Mouse (Mus musculus): Measurements from ENCODE around the gene Gm43517. TPM values are rescaled to one million over a fixed set of nuclear protein-coding genes. Genes with fewer than 3 reads are reported as not detected.

Gene Gm43517
- not detected in 2 replicates for polyA plus RNA-seq (2015; fragmentation: Nextera tagmentation; extraction: Ambion mirVana)

GRCm38 (mm10) chr12:49384876-49385630 lies at the start of gene Gm43517:
Gm43517 (plus strand) TSS chr12:49385174.
- WGBS, result under 1% methylated on average over 74 of the region's 75 CpGs
- H3K9ac ChIP-seq, result no peak within 1 kb of the TSS
- peak within 1 kb of the TSS; percentile 25; the same call in 1 of the 2 replicates for H3K4me3 ChIP-seq
- H3K4me2 ChIP-seq, result peak within 1 kb of the TSS; percentile 38
- no peak within 1 kb of the TSS for H3K27ac ChIP-seq
- peaks cover 10% of the 10 kb centered on the region; the same call in 1 of the 2 replicates for H3K4me1 ChIP-seq (replicated peaks)
- peaks cover 77% of the 10 kb centered on the region for H3K27me3 ChIP-seq
- no peaks in the 10 kb centered on the region for H3K36me3 ChIP-seq
- ATAC-seq (ENCODE audit: low FRiP score), result no peak; the same call in 1 of the 2 replicates
- H3K9me3 ChIP-seq, result no peaks in the 10 kb centered on the region; the same call in 1 of the 2 replicates

GRCm38 (mm10) chr12:49349697-49350096 lies 35.3 kb upstream of the Gm43517 start:
- Histone ChIP-seq H3K9ac (no peak overlapping the region), H3K27ac (no peak overlapping the region), H3K36me3 (no peaks in the 10 kb centered on the region), H3K9me3 (no peaks in the 10 kb centered on the region), H3K27me3 (no peaks in the 10 kb centered on the region), H3K4me1 (replicated peaks) (no peaks in the 10 kb centered on the region), H3K4me3 (no peak overlapping the region), H3K4me2 (no peak overlapping the region)
- no peak for ATAC-seq (ENCODE audit: low FRiP score)
- WGBS, result 91% methylated on average over 10 of the region's 10 CpGs

- Histone ChIP-seq H3K27ac (no peak overlapping the region), H3K4me3 (no peak overlapping the region), H3K36me3 (no peaks in the 10 kb centered on the region), H3K27me3 (peaks cover 46% of the 10 kb centered on the region), H3K9ac (no peak overlapping the region), H3K4me1 (replicated peaks) (peaks cover under 1% of the 10 kb centered on the region; the same call in 1 of the 2 replicates), H3K9me3 (no peaks in the 10 kb centered on the region), H3K4me2 (no peak overlapping the region)
- 50% methylated on average over 1 of the region's 1 CpGs for WGBS
- ATAC-seq (ENCODE audit: low FRiP score), result no peak
Measured at GRCm38 (mm10) chr12:49368931-49369330, 16.0 kb upstream of the Gm43517 start.

DNA sequence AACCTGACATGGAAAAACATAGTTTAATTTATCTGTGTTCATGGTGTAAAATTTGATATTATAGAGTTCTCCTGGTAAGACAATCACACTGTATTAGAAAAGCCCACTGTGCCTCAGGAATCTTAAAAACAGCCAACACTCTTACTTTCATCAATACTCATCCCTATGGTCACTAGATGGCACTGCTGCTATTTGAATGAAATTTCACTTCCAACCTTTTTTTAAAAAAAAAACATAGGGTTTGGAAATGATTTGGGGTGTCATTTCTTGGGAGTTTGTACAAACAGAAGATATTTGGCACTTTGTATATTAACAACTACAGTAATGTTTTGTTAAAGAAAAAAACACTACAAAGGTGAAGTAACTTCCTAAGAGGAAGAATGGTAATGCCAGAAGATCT lies 12.8 kb upstream of the Gm43517 start:
- Histone ChIP-seq H3K27me3 (peaks cover 76% of the 10 kb centered on the region), H3K4me2 (no peak overlapping the region)
- ATAC-seq (ENCODE audit: low FRiP score), result no peak

GRCm38 (mm10) chr12:49373176-49373575 lies 11.8 kb upstream of the Gm43517 start:
- H3K36me3 ChIP-seq, result no peaks in the 10 kb centered on the region
- H3K4me1 ChIP-seq (replicated peaks), result peaks cover 8% of the 10 kb centered on the region; the same call in 1 of the 2 replicates
- no peak overlapping the region for H3K4me2 ChIP-seq
- 5% methylated on average over 5 of the region's 5 CpGs for WGBS
- no peaks in the 10 kb centered on the region for H3K9me3 ChIP-seq
- no peak overlapping the region for H3K4me3 ChIP-seq
- peaks cover 86% of the 10 kb centered on the region for H3K27me3 ChIP-seq
- H3K9ac ChIP-seq, result no peak overlapping the region
- H3K27ac ChIP-seq, result no peak overlapping the region
- no peak for ATAC-seq (ENCODE audit: low FRiP score)

More for the DNA sequence above, 12.8 kb upstream of the Gm43517 start:
- H3K36me3 ChIP-seq, result no peaks in the 10 kb centered on the region
- no peak overlapping the region for H3K4me3 ChIP-seq
- no peaks in the 10 kb centered on the region for H3K9me3 ChIP-seq
- peaks cover 8% of the 10 kb centered on the region; the same call in 1 of the 2 replicates for H3K4me1 ChIP-seq (replicated peaks)
- no peak overlapping the region for H3K27ac ChIP-seq
- no peak overlapping the region for H3K9ac ChIP-seq

- H3K9me3 ChIP-seq, result no peaks in the 10 kb centered on the region
- peaks cover 8% of the 10 kb centered on the region; the same call in 1 of the 2 replicates for H3K4me1 ChIP-seq (replicated peaks)
- peaks cover 94% of the 10 kb centered on the region for H3K27me3 ChIP-seq
- H3K36me3 ChIP-seq, result no peaks in the 10 kb centered on the region
- peak overlapping the region; percentile 4; the same call in 1 of the 2 replicates for H3K4me3 ChIP-seq
- H3K9ac ChIP-seq, result no peak overlapping the region
- peak overlapping the region; percentile 34 for H3K4me2 ChIP-seq
- no peak overlapping the region for H3K27ac ChIP-seq
- WGBS, result 2% methylated on average over 24 of the region's 24 CpGs
- ATAC-seq (ENCODE audit: low FRiP score), result no peak
Measured at GRCm38 (mm10) chr12:49373821-49374605, 11.0 kb upstream of the Gm43517 start.

DNA sequence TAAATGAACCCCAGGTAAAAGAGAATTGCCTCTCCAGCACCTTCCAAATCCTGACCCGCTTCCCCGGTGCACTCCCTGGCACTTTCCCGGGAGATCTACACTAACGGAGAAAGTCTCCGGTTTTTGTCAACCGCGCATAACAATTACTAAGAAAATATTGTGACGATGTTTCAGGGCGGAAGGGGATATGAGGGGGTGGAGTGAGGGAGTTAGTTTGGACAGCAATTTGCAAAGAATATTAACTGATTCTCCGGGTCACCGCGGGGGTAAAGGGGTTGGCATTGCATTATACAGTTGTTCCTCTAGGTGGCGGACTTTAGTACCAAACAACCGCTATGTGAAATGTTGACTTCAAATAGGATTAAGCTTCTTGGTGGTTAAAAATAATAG lies 10.4 kb upstream of the Gm43517 start:
- H3K4me3 ChIP-seq, result peak overlapping the region; percentile 4; the same call in 1 of the 2 replicates
- ATAC-seq (ENCODE audit: low FRiP score), result no peak

GRCm38 (mm10) chr12:49375427-49376317 lies 9.3 kb upstream of the Gm43517 start:
- Histone ChIP-seq H3K27ac (no peak overlapping the region), H3K4me1 (replicated peaks) (peaks cover 8% of the 10 kb centered on the region; the same call in 1 of the 2 replicates), H3K4me3 (no peak overlapping the region), H3K27me3 (peaks cover 95% of the 10 kb centered on the region), H3K36me3 (no peaks in the 10 kb centered on the region), H3K4me2 (no peak overlapping the region), H3K9ac (no peak overlapping the region), H3K9me3 (no peaks in the 10 kb centered on the region)
- ATAC-seq (ENCODE audit: low FRiP score), result no peak
- 4% methylated on average over 15 of the region's 15 CpGs for WGBS

More for the DNA sequence above, 10.4 kb upstream of the Gm43517 start:
- Histone ChIP-seq H3K9me3 (no peaks in the 10 kb centered on the region), H3K4me2 (peak overlapping the region; percentile 34), H3K27me3 (peaks cover 94% of the 10 kb centered on the region), H3K36me3 (no peaks in the 10 kb centered on the region), H3K9ac (no peak overlapping the region), H3K4me1 (replicated peaks) (peaks cover 8% of the 10 kb centered on the region; the same call in 1 of the 2 replicates), H3K27ac (no peak overlapping the region)
- WGBS, result under 1% methylated on average over 14 of the region's 14 CpGs

GRCm38 (mm10) chr12:49376318-49376992 lies 8.5 kb upstream of the Gm43517 start:
- Histone ChIP-seq H3K9me3 (no peaks in the 10 kb centered on the region), H3K9ac (no peak overlapping the region), H3K36me3 (no peaks in the 10 kb centered on the region), H3K27me3 (peaks cover 93% of the 10 kb centered on the region), H3K4me1 (replicated peaks) (peaks cover 8% of the 10 kb centered on the region; the same call in 1 of the 2 replicates), H3K4me2 (no peak overlapping the region), H3K4me3 (no peak overlapping the region), H3K27ac (no peak overlapping the region)
- under 1% methylated on average over 19 of the region's 19 CpGs for WGBS
- no peak for ATAC-seq (ENCODE audit: low FRiP score)

DNA sequence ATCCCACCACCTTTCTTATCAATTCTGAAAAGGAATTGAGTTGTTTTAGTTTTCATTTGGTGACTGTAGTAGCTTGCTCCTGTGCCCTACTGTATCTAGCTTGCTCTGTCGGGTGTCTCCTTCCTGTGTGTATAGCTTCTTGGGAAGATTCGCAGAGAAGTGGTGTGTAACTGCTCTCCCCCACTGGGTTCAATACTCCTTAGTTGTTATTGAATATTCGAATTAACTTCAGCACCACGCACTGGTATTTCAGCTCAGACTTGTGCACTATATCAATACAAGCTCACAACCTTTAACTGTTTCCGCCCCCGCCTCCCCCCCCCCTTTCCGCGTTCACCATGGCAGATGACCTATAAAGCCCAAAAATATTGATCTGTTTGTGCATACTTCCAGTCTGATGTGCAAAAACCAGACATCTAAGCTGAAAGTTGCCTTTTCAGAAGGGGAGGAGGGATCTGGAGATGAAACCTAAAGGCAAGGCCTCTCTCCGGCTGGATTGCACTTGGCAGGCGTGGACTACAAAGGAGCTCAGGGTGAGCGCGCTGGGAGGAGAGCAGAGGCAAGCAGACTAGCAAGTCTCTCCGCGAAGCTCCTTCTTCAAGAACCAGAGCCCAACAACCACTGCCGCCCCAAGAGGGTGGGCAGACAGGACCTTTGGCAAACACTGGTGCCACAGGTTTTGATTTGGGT lies 7.5 kb upstream of the Gm43517 start:
- WGBS, result under 1% methylated on average over 15 of the region's 15 CpGs
- ATAC-seq (ENCODE audit: low FRiP score), result no peak; the same call in 1 of the 2 replicates
- Histone ChIP-seq H3K4me1 (replicated peaks) (peaks cover 8% of the 10 kb centered on the region; the same call in 1 of the 2 replicates), H3K27me3 (peaks cover 96% of the 10 kb centered on the region), H3K9ac (no peak overlapping the region), H3K27ac (no peak overlapping the region), H3K4me3 (no peak overlapping the region), H3K36me3 (no peaks in the 10 kb centered on the region), H3K4me2 (no peak overlapping the region), H3K9me3 (no peaks in the 10 kb centered on the region)

DNA sequence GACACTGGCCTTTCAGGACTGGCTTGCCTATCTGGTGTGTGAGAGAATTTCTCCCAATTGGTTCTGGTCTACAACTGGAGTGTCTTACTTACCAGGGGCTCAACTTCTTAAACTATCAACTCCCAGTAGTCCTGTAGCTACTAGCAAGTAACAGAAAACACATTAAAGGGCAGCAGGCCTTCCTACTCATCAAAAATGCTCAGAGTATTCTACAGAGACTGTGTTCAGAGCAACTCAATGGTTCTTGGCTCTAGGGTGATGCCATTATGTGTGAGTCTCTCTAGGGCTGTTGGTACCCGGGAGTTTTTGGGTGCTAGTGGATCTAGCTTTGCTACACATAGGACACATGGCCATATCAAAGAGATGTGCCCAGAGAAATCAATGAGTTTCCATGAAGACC lies 6.1 kb upstream of the Gm43517 start:
- Histone ChIP-seq H3K27ac (no peak overlapping the region), H3K4me2 (no peak overlapping the region), H3K4me3 (no peak overlapping the region), H3K27me3 (peaks cover 96% of the 10 kb centered on the region), H3K9ac (no peak overlapping the region), H3K36me3 (no peaks in the 10 kb centered on the region), H3K4me1 (replicated peaks) (peaks cover 15% of the 10 kb centered on the region; the same call in 1 of the 2 replicates), H3K9me3 (no peaks in the 10 kb centered on the region)
- WGBS, result 7% methylated on average over 1 of the region's 1 CpGs
- ATAC-seq (ENCODE audit: low FRiP score), result no peak

Data from hindbrain, embryonic 13.5 days (tissue).